Mouse (Mus musculus) thymus, postnatal 0 days (tissue): ENCODE data around the gene Tpp1. TPM values are rescaled to one million over a fixed set of nuclear protein-coding genes. Genes with fewer than 3 reads are reported as not detected.
"Not testable (repeated sequence)": the region's sequence is repeated elsewhere in the genome, so short reads cannot be mapped to it uniquely, and the experiment has no call there.

ENCODE experiments used
- DNase-seq: peaks from one replicate; pipeline ENCODE4 v3.0.0-alpha.2; 2015; ENCODE audit warnings: low spot score
- polyA plus RNA-seq: library from polyadenylated mRNA; unstranded; fragments of >200 nt; fragmentation: Nextera tagmentation; extraction: Ambion mirVana; gene quantifications from 2 replicates; pipeline ENCODE4 v1.2.1, GENCODE M21; 2015

Tpp1 gene
- polyA plus RNA-seq, 1 experiment from 2014 or later = 51.8 TPM

DNA sequence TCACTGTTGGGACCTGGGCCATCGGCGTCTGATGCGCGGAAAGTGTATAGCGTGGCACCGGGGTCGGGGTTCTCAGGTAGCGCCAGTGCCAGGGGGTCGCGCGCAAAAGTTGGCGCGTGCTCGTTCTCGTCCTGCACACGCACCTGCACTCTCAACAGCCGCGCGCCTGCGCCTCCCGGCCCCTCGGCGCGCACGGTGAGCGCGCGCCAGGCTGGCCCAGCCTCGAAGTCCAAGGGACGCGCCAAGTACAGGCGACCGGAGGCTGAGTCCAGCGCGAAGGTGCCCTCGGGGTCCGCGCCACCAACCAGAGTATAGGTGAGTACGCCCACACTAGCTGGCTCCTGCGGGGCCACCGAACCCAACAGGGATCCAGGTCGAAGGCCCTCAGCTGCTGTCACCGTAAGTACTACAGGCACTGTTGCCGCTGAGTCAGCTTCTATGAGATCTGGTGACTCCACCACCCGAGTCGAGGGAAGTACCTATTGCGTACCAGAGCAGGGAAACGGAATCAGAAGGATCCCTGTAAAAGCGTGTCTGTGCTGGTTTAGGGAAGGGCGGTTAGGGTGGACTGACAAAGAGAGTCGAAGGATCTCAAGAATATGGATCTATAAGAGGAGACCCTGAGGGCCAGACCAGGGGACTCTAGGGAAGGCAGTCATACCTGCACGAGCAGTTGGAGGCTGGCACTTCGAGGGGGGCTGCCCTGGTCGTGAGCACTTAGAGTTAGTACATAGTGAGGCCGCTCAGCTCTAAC lies 10.7 kb upstream of the Tpp1 start:
- no peak for DNase-seq

DNA sequence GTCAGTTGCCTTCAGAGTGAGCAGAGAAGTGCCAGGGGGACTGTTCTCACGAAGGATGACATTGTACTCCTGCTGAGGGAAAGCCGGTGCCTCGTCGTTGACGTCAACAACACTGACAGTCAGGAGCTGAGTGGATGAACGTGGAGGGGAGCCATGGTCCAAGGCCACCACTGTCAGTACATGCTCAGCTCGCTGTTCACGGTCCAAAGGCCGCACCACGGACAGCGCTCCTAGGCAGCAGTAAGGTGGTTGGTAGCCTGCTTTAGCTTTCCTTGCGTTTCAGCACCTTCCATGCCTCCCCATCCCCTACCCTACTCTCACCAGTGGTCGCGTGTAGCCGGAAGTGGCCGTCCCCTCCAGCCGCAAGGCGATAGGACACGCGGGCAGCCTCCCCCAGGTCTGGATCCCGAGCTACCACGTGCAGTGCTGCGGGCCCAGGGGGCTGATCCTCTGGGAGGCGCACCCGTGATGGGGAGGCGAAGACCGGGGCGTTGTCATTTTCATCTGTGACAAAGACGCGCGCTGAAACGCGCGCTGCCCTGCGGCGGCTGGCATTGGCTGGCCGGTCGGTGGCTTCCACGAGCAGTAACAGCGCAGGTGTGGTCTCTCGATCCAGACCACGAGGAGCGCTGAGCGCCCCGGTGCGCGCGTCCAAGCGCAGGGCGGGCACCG lies 9.9 kb upstream of the Tpp1 start:
- DNase-seq = no peak

DNA sequence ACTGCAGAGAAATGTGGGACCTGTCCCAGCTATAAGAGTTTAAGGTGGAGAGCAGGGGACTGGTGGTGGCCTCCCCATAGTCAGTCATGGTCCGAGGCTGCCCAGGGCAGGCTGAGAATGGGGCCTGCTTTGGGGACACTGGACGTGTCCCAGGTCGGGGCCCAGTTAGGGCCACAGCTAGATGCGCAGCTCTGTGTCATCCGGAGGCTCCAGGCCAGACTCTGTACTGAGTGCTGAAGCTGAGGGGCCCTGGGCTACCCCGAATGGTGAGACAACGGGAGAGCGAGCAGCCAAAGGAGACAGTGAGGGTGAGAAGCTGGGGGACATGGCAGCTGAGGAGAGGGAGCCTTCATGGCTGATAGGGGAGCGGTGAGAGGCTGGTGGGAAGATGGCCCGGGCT lies 1.2 kb upstream of the Tpp1 start:
- no peak for DNase-seq

DNA sequence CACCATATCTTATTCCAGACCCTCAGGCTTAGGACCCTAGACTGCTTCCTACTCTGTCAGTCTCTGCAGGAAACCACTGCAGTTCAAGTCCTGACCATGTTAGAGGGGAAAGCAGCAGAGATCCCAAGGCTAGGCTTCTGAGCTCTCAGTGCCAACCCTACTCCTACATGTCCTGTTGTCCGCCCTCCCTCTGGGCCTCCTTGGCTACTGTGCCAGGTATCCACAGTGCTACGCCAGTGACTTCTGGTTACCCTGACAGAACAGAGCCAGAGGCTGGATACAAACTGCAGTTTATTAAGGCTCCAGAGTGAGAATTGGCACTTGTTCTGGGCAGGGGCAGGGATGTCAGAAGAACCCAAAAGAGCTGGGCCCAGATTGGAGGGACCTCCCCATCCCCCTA lies 681 bp upstream of the Tpp1 start:
- DNase-seq = no peak

DNA sequence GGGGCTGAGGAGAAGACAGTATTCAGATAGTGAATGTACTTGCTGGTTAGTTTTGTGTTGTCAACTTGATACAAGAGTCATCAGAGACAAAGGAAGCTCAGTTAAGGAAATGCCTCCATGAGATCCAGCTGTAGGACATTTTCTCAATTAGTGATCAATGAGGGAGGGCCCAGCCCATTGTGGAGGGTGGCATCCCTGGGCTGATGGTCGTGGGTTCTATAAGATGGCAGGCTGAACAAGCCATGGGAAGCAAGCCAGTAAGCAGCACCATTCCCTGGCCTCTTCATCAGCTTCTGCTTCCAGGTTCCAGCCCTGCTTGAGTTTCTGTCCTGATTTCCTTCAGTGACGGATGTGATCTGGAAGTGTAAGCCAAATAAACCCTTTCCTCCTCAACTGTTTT lies 4.3 kb downstream of the Tpp1 start:
- no peak for DNase-seq

DNA sequence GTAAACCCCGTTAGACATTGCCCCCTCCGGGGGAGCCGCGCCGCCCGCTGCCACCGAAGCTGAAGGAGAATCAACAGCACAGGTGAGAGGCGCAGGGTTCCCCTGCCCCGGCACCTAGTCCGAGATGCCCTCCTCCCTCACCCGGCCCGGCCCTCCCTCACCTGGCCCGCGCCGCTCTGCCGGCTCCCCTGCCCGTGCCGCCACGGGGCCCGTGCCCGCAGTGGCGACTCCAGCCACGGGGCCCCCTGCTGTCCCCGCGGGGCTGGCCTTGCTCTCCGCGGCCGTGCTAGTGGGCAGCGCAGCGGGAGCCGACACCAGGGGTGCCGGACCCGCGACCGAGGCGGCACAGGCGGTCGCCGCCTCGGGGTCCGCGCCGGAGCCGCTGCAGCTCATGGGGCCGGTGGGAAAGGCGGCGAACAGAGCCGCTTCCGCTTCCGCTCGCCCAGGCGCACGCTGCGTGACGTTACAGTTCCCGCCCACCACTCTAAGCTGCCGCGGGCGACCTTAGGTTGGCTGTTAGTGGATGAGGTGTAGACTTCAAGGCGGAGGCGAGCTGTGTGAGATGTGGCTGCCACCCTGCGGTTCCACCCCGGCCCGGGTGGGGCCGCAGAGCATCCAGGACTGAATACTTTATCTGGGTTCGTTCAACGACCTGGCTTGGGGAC lies 8.0 kb downstream of the Tpp1 start, which contains the start of gene Taf10:
Taf10 (minus strand) TSS at position 436 of the 665 bp plus-strand sequence.
- DNase-seq = peak; percentile 94

DNA sequence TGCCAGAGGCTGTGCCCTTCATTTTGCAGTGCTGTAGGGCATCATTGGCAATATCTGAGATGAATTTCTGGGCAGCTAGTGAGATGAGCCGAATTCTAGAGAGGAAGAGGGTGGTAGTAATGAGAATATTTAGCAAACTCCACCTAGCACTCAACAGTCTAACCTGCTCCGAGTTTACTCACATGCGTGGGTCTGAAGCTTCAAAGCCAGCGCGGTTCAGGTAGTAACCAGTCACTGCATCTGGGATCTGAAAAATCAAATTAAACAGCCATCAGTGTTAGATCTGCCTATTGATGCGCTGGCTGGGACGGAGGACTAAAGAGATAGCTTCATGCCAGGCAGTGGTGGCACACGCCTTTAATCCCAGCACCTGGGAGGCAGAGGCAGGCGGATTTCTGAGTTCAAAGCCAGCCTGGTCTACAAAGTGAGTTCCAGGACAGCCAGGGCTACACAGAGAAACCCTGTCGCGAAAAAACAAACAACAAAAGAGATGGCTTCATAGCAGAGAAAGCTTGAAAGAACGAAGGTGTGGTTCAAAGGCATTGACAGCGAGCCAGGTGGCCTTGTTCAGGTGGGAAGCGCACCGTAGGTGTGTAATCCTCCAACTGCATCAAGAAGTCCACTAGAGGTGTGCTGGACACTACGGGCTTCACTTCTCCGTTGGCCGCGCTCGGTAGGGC lies 8.6 kb downstream of the Tpp1 start:
- not testable (repeated sequence) for DNase-seq

DNA sequence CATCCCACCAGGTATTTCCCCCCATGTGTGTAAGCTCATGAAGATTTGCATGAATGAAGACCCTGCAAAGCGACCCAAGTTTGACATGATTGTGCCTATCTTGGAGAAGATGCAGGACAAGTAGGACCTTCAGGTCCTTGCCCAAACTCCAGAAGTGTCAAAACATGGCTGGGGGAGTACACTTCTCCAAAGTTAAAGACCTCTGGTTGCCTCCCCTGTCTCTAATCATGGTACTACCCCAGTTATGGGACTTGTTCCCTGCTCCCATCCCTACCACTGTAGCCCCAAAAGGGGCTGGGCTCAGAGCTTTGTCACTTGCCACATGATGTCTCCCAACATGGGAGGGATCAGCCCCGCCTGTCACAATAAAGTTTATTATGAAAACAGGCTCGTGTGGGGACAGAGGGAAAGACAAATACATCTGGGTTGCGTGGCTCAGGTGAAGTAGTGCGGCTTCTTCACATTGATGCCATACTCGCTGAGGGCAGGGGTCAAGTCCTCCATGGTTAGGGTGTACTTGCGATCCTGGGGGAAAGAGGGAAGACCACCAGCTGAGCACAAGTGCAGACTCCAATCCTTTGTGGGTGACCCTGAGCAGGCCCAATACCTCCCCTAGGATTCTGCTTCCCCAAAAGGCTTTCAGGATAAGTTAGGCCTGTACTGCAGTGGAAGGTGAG lies 9.4 kb downstream of the Tpp1 start:
- DNase-seq = not testable (repeated sequence)

DNA sequence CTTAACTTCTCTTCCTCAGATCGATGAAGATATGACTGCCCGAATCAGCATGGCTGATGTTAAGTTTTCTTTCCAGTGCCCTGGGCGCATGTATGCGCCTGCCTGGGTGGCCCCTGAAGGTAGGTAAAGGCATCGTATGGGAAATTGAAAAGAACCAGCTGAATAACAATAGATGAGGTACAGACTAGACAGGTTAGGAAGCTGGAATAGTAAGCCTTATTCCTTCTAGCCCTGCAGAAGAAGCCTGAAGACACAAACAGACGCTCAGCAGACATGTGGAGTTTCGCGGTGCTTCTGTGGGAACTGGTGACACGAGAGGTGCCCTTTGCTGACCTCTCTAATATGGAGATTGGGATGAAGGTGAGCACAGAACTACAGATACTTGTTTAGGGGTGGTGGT lies 10.1 kb downstream of the Tpp1 start:
- no peak for DNase-seq

DNA sequence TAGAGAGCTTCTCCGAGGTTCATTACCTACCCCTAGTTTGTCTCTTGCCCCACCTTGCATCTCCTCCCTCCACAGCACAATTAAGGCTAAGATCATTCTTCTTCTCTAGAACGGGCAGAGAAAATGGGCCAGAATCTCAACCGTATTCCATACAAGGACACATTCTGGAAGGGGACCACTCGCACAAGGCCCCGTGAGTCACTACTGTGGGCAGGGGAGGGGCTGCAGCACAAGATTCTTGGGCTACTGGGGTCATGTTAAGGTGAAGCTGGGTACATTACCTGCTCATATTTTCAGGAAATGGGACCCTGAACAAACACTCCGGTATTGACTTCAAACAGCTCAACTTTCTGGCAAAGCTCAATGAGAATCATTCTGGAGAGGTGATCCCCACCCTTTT lies 11.2 kb downstream of the Tpp1 start:
- no peak for DNase-seq

DNA sequence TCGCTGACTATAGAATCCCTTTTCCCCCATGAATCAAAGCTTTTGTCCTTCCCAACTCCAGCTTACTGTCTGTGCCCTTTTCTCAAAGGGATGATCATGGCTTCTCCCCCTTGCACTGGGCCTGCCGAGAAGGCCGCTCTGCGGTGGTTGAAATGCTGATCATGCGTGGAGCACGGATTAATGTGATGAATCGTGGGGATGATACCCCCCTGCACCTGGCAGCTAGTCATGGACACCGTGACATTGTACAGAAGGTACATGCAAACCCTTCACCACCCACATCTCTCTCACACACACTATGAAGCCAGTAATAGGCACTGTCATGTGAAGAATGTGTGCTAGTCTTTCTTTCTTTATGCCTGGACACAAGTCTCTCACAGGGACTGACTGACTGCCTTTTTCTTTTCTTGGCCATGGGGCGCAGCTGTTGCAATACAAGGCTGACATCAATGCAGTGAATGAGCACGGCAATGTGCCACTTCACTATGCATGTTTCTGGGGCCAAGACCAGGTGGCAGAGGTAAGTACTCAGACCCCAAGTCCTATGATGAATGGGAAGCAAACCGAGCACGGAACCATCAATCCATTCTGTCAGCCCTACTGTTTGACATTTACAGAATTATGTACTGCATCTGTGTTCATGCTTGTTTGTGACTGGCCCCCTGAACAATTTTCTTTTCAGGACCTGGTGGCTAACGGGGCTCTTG lies 11.8 kb downstream of the Tpp1 start:
- no peak for DNase-seq

DNA sequence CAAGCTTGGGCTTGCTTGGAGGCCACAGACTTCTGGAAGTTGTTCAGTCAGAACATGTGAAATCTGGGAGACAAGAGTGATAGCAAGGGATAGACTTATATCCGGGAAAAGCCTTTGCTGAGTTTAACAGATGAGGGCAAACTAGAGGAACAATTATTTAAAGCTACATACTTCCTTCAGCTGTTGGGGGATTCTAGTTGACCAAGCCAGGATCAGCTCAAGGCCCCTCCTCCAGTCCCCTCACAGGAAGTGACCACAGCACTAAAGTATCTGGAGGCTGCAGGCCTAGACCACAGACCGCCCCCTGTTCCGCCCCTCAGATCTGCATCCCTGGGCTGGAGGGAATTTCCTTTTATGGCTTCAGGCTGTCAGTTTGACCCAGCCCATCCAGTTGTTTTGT lies 13.1 kb downstream of the Tpp1 start:
- no peak for DNase-seq

DNA sequence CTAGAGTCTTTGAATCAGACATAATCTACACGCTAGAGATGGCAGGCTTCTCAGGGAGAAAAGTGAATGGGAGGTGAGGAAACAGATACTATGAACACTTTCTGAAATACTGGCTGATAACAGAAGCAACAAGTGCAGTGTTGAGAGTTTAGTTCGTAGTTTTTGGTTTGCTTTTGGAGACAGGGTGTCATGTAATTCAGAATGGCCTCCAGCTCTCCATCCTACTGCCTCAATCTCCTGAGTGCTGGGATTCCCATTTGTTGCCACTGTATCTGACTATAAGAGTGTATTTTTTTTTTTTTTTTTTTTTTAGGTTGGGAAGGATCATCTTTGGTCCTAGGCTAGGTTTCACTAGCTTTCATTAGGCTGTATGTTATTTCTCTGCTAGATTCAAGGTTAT lies 13.7 kb downstream of the Tpp1 start:
- no peak for DNase-seq

DNA sequence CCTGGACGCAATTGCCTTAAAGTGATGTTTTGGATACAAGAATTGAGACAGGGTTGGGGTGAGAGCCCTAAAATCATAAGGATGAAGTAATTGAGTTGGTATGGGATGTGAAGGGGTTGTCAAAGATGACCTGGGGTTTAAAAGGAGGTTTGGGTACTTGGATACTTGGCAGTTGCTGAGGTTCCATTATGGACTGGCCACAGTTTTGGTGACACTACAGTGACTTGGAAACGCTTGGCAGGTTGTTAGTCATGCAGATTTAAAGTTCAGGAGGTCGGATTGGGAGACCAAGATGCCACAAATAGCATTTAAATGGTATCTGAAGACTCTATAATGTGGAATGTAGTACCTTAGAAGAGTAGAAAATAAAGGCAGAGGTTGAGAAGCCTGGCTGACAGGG lies 14.4 kb downstream of the Tpp1 start:
- DNase-seq = no peak

DNA sequence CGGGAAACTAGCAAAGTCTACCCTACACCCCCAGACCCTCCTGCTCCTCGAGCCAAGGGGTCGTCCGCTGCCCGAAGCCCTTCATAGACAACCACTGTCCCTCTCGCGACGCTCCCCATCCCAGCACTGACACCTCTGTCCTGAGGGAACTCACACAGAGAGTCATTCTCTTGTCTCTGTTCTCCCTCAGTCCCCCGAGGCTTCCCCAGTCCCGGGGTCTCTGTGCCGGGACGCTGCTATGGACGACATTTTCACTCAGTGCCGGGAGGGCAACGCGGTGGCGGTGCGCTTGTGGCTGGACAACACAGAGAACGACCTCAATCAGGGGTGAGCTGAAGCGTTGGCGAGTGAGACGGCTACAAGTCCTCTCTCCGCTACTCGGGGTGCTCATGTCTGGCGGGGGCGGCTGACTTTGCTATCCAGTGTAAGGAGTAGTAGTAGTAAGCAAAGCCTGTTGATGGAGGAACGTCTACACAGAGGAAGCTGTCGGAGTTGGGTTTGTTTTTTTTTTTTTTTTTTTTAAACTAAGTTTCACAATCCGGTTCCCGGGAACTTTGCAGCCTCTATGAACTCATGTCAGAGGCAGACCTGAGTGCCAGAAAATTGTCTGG lies 15.0 kb downstream of the Tpp1 start, which contains the start of gene Rrp8:
Rrp8 (minus strand) TSS at position 475 of the 611 bp plus-strand sequence.
- DNase-seq = peak; percentile 31

DNA sequence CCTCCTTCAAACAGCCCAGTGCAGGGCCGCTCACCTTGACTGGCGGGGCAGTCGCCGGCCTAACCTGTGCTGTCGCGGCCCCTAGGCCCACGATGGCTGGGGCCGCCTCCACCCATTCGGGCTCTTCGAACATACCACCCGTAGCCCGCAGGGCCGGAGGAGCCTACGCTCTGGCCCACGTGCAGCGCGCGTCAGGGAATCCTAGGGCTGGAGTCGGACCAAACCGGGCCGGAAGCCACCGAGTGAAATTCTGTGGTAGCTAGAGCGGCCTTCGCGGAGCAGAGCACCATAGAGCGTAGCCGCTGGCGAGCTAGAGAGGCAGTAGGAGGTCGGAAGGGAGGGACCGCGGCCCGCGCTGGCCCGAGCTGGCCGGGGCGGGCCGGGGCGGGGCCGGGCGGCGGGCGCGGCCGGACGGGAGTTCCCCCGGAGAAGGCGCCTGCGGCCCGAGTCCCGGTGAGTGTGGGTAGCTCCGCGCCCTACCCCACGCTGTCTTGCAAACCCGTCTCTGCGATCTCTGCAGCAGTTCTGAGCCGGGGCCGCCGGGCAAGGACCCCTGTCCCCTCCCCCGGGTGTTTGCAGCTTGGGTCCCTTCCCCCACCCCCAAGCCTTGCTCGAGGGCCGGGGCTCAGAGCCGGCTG lies 15.7 kb downstream of the Tpp1 start, which contains the start of gene Ilk:
Ilk (plus strand) TSS at position 329 of the 638 bp plus-strand sequence.
- peak; percentile 83 for DNase-seq

DNA sequence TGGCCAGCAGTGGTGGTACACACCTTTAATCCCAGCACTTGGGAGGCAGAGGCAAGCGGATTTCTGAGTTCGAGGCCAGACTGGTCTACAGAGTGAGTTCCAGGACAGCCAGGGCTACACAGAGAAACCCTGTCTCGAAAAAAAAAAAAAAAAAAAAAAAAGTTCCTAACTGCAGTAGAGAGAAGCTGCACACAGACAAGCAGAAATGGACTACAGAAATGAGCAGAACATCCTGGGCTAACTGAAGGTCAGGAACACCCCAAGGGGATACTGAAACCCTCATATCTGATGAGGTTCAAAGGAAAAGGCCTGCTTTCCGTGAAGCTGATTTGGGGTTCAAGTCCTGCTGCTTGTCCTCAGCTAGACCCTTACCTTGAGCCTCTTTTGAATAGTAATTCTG lies 16.6 kb downstream of the Tpp1 start:
- DNase-seq = not testable (repeated sequence)

DNA sequence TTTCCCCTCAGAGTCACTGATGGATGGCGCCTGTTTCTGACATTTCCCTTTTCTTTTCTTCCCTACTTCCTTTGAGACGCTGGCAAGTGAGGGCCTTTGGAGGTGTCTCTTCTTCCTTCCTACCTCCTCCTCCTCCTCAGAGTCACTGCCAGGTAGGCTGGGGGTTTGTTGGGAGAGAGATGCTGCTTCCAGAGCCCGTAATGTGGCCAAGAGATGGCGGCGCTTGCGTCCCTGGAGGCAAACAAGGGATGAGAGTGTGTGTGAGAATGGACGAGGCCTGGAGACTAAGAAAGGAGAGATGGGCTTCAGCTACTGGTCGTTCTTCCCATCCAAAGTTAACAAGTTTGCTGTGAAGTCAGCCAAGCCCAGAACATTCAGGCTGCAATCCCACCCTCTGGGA lies 17.2 kb downstream of the Tpp1 start:
- no peak for DNase-seq

DNA sequence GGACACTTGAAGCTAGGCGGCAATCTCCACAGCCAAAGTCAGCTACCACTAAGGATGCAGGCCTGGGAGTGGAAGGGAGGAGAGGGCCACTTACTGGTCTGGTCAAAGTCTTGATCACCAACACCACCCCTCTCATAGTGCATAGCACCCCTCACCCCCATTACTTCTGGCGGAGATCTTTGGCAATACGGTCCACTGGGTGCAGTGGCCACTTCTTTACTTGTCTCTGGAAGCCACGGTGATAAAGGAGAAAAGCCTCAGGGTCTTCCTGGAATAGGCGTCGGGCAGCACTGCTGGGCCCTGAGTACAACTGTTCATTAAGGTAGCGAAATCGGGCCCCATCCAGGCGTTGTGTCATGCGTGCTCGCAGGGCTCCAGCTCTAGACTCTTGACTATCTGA lies 18.2 kb downstream of the Tpp1 start:
- no peak for DNase-seq
